Mouse (Mus musculus) intestine, embryonic 15.5 days (tissue): Measurements from ENCODE around the gene Mitf. TPM values are rescaled to one million over a fixed set of nuclear protein-coding genes. Genes with fewer than 3 reads are reported as not detected.

Experiments
- ATAC-seq: fragments of 200-750 bp; cut with Nextera tagmentation; 2 replicates; pipeline ENCODE4 v1.8.0; 2017; ENCODE audit warnings: moderate TSS enrichment, moderate library complexity
- H3K27ac ChIP-seq: fragments of 300-500 bp; sonication (generic); 2 replicates; pipeline ENCODE4 v1.5.1; 2015; ENCODE audit warnings: mild to moderate bottlenecking, inconsistent platforms
- H3K27me3 ChIP-seq: fragments of 300-500 bp; sonication (generic); replicated peaks from 2 replicates; pipeline ENCODE4 v1.6.1; 2015; ENCODE audit warnings: inconsistent platforms
- H3K36me3 ChIP-seq: fragments of 300-500 bp; sonication (generic); 2 replicates; pipeline ENCODE4 v1.6.1; 2015; ENCODE audit warnings: inconsistent platforms
- H3K4me1 ChIP-seq: fragments of 300-500 bp; sonication (generic); replicated peaks from 2 replicates; pipeline ENCODE4 v1.6.1; 2015; ENCODE audit warnings: inconsistent platforms
- H3K4me2 ChIP-seq: fragments of 300-500 bp; sonication (generic); replicated peaks from 2 replicates; pipeline ENCODE4 v1.6.1; 2015; ENCODE audit warnings: mild to moderate bottlenecking, inconsistent platforms
- H3K4me3 ChIP-seq: fragments of 300-500 bp; sonication (generic); replicated peaks from 2 replicates; pipeline ENCODE4 v1.5.1; 2015; ENCODE audit warnings: inconsistent platforms
- H3K9ac ChIP-seq: fragments of 300-500 bp; sonication (generic); 2 replicates; pipeline ENCODE4 v1.6.1; 2015; ENCODE audit warnings: inconsistent platforms
- H3K9me3 ChIP-seq: fragments of 300-500 bp; sonication (generic); 2 replicates; pipeline ENCODE4 v1.6.1; 2016; ENCODE audit warnings: inconsistent platforms
- WGBS: fragments of 180-500 bp; shearing (Covaris S2); methylation state at CpG from one replicate; pipeline ENCODE4 v1.1.7; 2015; 5-methylcytosine and 5-hydroxymethylcytosine counted together
- polyA plus RNA-seq: library from polyadenylated mRNA; unstranded; fragments of >200 nt; fragmentation: Nextera tagmentation; extraction: Ambion mirVana; gene quantifications from 2 replicates; pipeline ENCODE4 v1.2.1, GENCODE M21; 2015

Gene Mitf
- polyA plus RNA-seq, 1 experiment from 2014 or later, result 0.90 TPM

GRCm38 (mm10) chr6:97961776-97962175, 154.9 kb downstream of the Mitf start:
- no peaks in the 10 kb centered on the region for H3K36me3 ChIP-seq
- ATAC-seq, result no peak
- no peak overlapping the region for H3K4me2 ChIP-seq
- no peaks in the 10 kb centered on the region for H3K4me1 ChIP-seq
- no peaks in the 10 kb centered on the region for H3K9me3 ChIP-seq
- no peaks in the 10 kb centered on the region for H3K27me3 ChIP-seq
- no peak overlapping the region for H3K27ac ChIP-seq
- WGBS, result 42% methylated on average over 2 of the region's 2 CpGs
- H3K4me3 ChIP-seq, result no peak overlapping the region
- H3K9ac ChIP-seq, result no peak overlapping the region

DNA sequence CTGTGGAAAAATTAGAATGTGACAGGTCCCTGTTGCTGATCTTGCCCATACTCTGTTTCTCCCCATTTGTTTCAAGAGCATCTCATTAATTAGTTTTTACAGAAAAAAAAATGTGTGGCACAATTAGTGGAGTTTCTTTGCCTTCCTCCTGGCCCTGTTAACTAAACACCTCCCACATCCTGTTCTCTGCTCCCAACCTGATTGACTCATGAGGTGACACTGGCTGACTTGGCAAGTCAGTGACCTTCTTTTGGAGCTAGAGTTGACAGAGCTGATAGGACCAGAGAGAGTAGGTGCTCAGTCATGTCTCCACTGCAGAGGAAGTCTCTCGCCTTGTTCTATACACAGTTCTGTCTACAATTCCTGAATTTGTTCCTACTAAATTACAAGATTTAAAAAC, 155.5 kb downstream of the Mitf start:
- WGBS, result 77% methylated on average over 1 of the region's 1 CpGs
- Histone ChIP-seq H3K4me1 (no peaks in the 10 kb centered on the region), H3K4me3 (no peak overlapping the region), H3K27ac (no peak overlapping the region), H3K27me3 (no peaks in the 10 kb centered on the region), H3K36me3 (no peaks in the 10 kb centered on the region), H3K4me2 (no peak overlapping the region), H3K9ac (no peak overlapping the region), H3K9me3 (no peaks in the 10 kb centered on the region)
- ATAC-seq, result no peak

GRCm38 (mm10) chr6:97964750-97965149, 157.9 kb downstream of the Mitf start:
- Histone ChIP-seq H3K4me3 (no peak overlapping the region), H3K9ac (no peak overlapping the region), H3K9me3 (no peaks in the 10 kb centered on the region), H3K27me3 (no peaks in the 10 kb centered on the region), H3K4me1 (no peaks in the 10 kb centered on the region), H3K4me2 (no peak overlapping the region), H3K36me3 (no peaks in the 10 kb centered on the region), H3K27ac (no peak overlapping the region)
- ATAC-seq, result no peak
- WGBS, result 79% methylated on average over 3 of the region's 3 CpGs

DNA sequence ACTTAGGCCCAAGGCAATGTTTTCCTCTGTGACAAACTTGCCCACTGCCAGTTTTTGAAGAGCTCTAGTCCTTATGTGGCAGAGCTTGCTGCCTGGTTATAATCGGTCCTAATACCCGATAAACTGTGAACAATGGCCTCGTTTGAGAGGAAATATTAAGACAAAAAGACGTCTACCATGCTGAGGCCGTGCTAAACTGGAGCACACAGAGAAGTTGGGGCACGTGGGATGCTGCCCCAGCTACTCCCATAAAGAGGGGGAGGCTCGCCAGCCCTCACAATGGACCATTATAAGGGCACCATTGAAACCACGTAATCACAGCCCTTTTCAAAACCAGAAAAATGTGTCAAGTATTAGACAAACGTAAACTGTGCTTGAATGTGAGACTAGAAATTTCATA, 174.8 kb downstream of the Mitf start:
- H3K9me3 ChIP-seq, result no peaks in the 10 kb centered on the region
- H3K27me3 ChIP-seq, result no peaks in the 10 kb centered on the region
- ATAC-seq, result no peak
- no peak overlapping the region for H3K27ac ChIP-seq
- H3K4me3 ChIP-seq, result no peak overlapping the region
- no peaks in the 10 kb centered on the region for H3K4me1 ChIP-seq
- H3K4me2 ChIP-seq, result no peak overlapping the region
- WGBS, result 75% methylated on average over 9 of the region's 9 CpGs
- H3K36me3 ChIP-seq, result no peaks in the 10 kb centered on the region
- H3K9ac ChIP-seq, result no peak overlapping the region

DNA sequence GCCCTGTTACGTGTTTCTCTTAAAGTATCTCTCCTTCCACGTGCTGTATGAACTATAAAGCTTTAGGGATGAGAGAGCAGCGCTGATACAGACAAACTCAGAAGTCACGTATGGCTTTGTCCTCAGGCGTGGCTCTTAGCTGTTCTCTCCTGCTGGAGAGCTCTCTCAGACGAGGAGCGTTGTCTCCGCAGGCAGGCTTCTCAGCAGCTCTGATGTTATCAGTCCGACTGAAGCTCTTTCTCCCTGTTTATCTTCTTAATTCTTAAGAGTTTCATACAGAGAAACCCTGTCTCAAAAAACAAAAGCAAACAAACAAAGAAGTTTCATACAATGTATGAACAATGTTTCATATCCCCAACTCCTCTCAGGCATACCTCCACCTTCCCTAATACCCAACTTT, 178.8 kb downstream of the Mitf start:
- ATAC-seq, result no peak
- H3K9me3 ChIP-seq, result no peaks in the 10 kb centered on the region
- no peaks in the 10 kb centered on the region for H3K4me1 ChIP-seq
- H3K4me2 ChIP-seq, result no peak overlapping the region
- no peaks in the 10 kb centered on the region for H3K36me3 ChIP-seq
- no peak overlapping the region for H3K4me3 ChIP-seq
- 59% methylated on average over 9 of the region's 9 CpGs for WGBS
- H3K9ac ChIP-seq, result no peak overlapping the region
- no peaks in the 10 kb centered on the region for H3K27me3 ChIP-seq
- H3K27ac ChIP-seq, result no peak overlapping the region

- no peaks in the 10 kb centered on the region for H3K27me3 ChIP-seq
- H3K27ac ChIP-seq, result no peak overlapping the region
- no peak overlapping the region for H3K4me2 ChIP-seq
- H3K9ac ChIP-seq, result no peak overlapping the region
- no peak overlapping the region for H3K4me3 ChIP-seq
- no peaks in the 10 kb centered on the region for H3K36me3 ChIP-seq
- 73% methylated on average over 3 of the region's 3 CpGs for WGBS
- H3K9me3 ChIP-seq, result no peaks in the 10 kb centered on the region
- H3K4me1 ChIP-seq, result no peaks in the 10 kb centered on the region
- no peak for ATAC-seq
These were observed 179.6 kb downstream of the Mitf start for GRCm38 (mm10) chr6:97986417-97986816.

- Histone ChIP-seq H3K4me1 (no peaks in the 10 kb centered on the region), H3K36me3 (no peaks in the 10 kb centered on the region), H3K4me3 (no peak overlapping the region), H3K27me3 (no peaks in the 10 kb centered on the region), H3K9me3 (no peaks in the 10 kb centered on the region), H3K4me2 (no peak overlapping the region), H3K27ac (no peak overlapping the region), H3K9ac (no peak overlapping the region)
- WGBS, result 89% methylated on average over 12 of the region's 12 CpGs
- no peak for ATAC-seq
These were observed 186.7 kb downstream of the Mitf start for GRCm38 (mm10) chr6:97993507-97993906.

DNA sequence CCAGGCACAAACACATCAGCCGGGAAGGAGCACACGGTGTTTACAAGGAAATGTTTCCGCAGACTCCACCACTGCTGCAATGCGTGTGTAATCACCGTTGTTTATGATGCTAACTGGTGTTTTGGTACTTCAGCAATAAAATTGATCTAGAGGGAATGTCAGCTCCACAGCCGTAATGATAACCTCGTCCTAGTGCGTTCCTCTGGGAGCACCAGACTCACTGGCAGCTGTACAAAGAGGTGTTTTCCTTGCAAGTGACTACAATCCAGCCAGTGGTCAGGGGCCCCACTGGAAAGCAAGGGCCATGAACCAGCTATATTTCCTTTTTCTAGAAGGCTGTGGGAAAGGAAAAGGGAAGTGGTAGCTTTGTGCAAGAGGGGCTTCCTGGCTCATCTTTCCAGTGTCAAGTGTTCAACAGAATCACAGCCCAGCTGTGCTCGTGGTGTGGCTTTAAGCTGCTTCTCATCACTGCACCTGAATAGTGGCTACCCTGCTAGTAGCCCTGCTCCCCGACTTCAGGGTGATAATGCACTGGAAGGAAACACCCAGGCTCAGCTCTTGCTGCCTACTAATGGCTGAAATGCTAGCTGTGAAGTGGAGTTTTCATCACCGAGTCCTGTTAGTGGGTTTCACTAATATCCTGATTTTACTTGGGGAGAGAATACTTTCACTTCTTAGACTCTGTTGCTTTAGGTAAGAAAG, 188.9 kb downstream of the Mitf start:
- H3K4me1 ChIP-seq, result no peaks in the 10 kb centered on the region
- H3K4me3 ChIP-seq, result no peak overlapping the region
- no peak overlapping the region for H3K9ac ChIP-seq
- no peak overlapping the region for H3K4me2 ChIP-seq
- no peaks in the 10 kb centered on the region for H3K9me3 ChIP-seq
- H3K36me3 ChIP-seq, result no peaks in the 10 kb centered on the region
- no peak for ATAC-seq
- H3K27ac ChIP-seq, result no peak overlapping the region
- H3K27me3 ChIP-seq, result no peaks in the 10 kb centered on the region
- 47% methylated on average over 11 of the region's 11 CpGs for WGBS

DNA sequence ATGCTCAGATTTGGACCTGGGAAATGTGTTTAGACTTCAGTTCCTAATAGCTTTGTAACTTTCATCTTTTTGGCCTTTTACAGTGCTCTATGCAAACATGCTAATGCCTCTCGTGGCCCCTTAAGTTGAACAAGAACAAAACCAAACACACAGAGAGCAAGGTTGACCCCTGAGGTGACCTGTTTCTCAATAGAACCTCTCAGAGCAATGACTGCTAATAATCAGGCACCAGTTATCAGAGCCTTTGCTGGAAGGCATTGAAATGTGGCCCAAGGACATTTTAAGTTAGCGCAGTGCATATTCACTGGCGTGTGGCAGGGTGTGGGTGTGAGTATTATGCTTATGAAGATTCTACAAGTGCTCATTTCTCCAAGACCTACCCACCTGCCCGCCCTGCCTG, 194.7 kb downstream of the Mitf start:
- H3K4me2 ChIP-seq, result no peak overlapping the region
- ATAC-seq, result no peak
- no peak overlapping the region for H3K4me3 ChIP-seq
- no peaks in the 10 kb centered on the region for H3K27me3 ChIP-seq
- 54% methylated on average over 4 of the region's 4 CpGs for WGBS
- H3K27ac ChIP-seq, result no peak overlapping the region
- no peaks in the 10 kb centered on the region for H3K4me1 ChIP-seq
- H3K9me3 ChIP-seq, result no peaks in the 10 kb centered on the region
- H3K9ac ChIP-seq, result no peak overlapping the region
- no peaks in the 10 kb centered on the region for H3K36me3 ChIP-seq

- Histone ChIP-seq H3K27me3 (no peaks in the 10 kb centered on the region), H3K9me3 (no peaks in the 10 kb centered on the region), H3K27ac (no peak overlapping the region), H3K4me2 (no peak overlapping the region), H3K4me3 (no peak overlapping the region), H3K36me3 (no peaks in the 10 kb centered on the region), H3K9ac (no peak overlapping the region), H3K4me1 (no peaks in the 10 kb centered on the region)
- ATAC-seq, result no peak
- 20% methylated on average over 3 of the region's 3 CpGs for WGBS
These were observed 196.3 kb downstream of the Mitf start for GRCm38 (mm10) chr6:98003114-98003513.

DNA sequence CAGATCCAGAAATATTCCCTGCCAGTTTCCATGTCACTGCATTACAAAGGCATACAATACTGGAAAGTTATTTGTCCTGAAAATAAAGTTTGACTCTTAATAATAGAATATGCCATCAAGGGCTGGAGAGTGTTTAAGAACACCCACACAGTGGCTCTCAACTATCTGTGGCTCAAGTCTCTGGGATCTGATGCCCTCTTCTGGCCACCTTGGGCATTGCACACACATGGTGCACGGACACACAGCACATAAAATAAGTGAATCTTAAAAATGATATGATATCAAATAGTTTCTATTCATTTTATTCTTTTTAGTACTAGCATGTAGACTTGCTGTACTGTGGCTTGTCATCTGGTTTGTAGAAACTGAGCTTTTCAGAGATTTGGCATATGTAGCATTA, 198.7 kb downstream of the Mitf start:
- H3K27me3 ChIP-seq, result no peaks in the 10 kb centered on the region
- H3K27ac ChIP-seq, result no peak overlapping the region
- 90% methylated on average over 1 of the region's 1 CpGs for WGBS
- no peak for ATAC-seq
- no peak overlapping the region for H3K4me3 ChIP-seq
- H3K9me3 ChIP-seq, result no peaks in the 10 kb centered on the region
- H3K4me1 ChIP-seq, result no peaks in the 10 kb centered on the region
- H3K9ac ChIP-seq, result no peak overlapping the region
- H3K4me2 ChIP-seq, result no peak overlapping the region
- H3K36me3 ChIP-seq, result no peaks in the 10 kb centered on the region

DNA sequence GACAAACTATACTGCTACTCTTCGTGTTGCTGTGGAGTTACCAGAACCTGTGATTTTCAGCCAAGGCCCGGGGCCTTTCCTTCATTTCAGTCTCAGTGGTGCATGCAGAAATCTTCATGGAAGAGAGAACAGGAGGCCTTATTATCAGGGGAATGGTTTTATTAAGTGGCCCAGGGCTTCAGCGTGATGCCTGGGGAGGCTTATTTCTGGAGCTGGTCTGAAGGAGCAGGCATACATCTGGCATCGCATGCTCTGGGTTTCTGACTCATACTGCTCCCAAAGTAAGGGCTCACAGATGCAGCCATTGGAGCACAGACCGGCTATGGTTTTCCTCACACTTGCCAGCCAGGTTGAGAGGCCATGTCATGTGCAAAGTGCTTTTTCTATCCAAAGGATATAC, 208.2 kb downstream of the Mitf start:
- Histone ChIP-seq H3K9ac (no peak overlapping the region), H3K27ac (no peak overlapping the region), H3K9me3 (no peaks in the 10 kb centered on the region), H3K4me2 (no peak overlapping the region), H3K27me3 (no peaks in the 10 kb centered on the region), H3K4me3 (no peak overlapping the region), H3K36me3 (no peaks in the 10 kb centered on the region), H3K4me1 (no peaks in the 10 kb centered on the region)
- WGBS, result 77% methylated on average over 5 of the region's 5 CpGs
- ATAC-seq, result no peak

- H3K9me3 ChIP-seq, result no peaks in the 10 kb centered on the region
- no peak overlapping the region for H3K27ac ChIP-seq
- H3K9ac ChIP-seq, result no peak overlapping the region
- H3K4me1 ChIP-seq, result no peaks in the 10 kb centered on the region
- H3K36me3 ChIP-seq, result no peaks in the 10 kb centered on the region
- 68% methylated on average over 5 of the region's 5 CpGs for WGBS
- H3K4me3 ChIP-seq, result no peak overlapping the region
- no peak for ATAC-seq
- H3K27me3 ChIP-seq, result no peaks in the 10 kb centered on the region
- H3K4me2 ChIP-seq, result no peak overlapping the region
These were observed 209.0 kb downstream of the Mitf start for GRCm38 (mm10) chr6:98015819-98016218.
